In genomic region chr8:84256822-84257610, GRCm38 (mm10) we compare ENCODE assay signal across 8 mouse cellular contexts. TPM values are rescaled to one million over a fixed set of nuclear protein-coding genes. Genes with fewer than 3 reads are reported as not detected.
A peak's percentile ranks its signal among the peaks of the same experiment; 100 is the strongest.
DNase-seq lines count a peak whose midpoint lies in the region; ATAC-seq and TF ChIP-seq lines count a peak whose summit lies in the region.

TSS of gene Mri1 (minus strand) at chr8:84257326.

- no peaks in the 10 kb centered on the region for H3K4me1 ChIP-seq in ES-Bruce4 (ENCODE audit: control insufficient read depth, insufficient read depth, low read length)
- H3K4me1 ChIP-seq in forebrain, embryonic 10.5 days = peaks cover 24% of the 10 kb centered on the region
- H3K4me1 ChIP-seq in heart, embryonic 14.5 days (ENCODE audit: control insufficient read depth in 2 of 2, insufficient read depth in 2 of 2, low read length in 2 of 2) = peaks cover 10 to 14% of the 10 kb centered on the region in 2 experiments
- peaks cover 17% of the 10 kb centered on the region for H3K4me1 ChIP-seq in liver, embryonic 16.5 days (ENCODE audit: control insufficient read depth, low read depth, low read length)
- H3K4me1 ChIP-seq in neural tube, embryonic 13.5 days (replicated peaks) = peaks cover 28% of the 10 kb centered on the region

- H3K4me2 ChIP-seq in heart, embryonic 14.5 days (ENCODE audit: low read length) = peak within 1 kb of the TSS; percentile 92
- peak within 1 kb of the TSS; percentile 100 for H3K4me2 ChIP-seq in liver, embryonic 16.5 days (ENCODE audit: low read depth, low read length)
- peak within 1 kb of the TSS; percentile 82 for H3K4me2 ChIP-seq in neural tube, embryonic 13.5 days

- peak within 1 kb of the TSS; percentile 70 for H3K27ac ChIP-seq in ES-Bruce4 (ENCODE audit: insufficient read depth, low read length)
- H3K27ac ChIP-seq in forebrain, embryonic 10.5 days = peak within 1 kb of the TSS; percentile 93
- peak within 1 kb of the TSS; percentile 78 to 86 for H3K27ac ChIP-seq in heart, embryonic 14.5 days (replicated peaks in 1 of 2; ENCODE audit: control insufficient read depth in 1 of 2, insufficient read depth in 1 of 2, low read depth in 2 of 2, low read length in 2 of 2)
- peak within 1 kb of the TSS; percentile 90 for H3K27ac ChIP-seq in liver, embryonic 16.5 days (ENCODE audit: low read length)
- peak within 1 kb of the TSS; percentile 92 for H3K27ac ChIP-seq in neural tube, embryonic 13.5 days (replicated peaks)

- peak within 1 kb of the TSS; percentile 78 for H3K4me3 ChIP-seq in ES-Bruce4 (ENCODE audit: low read depth, low read length)
- H3K4me3 ChIP-seq in forebrain, embryonic 10.5 days = peak within 1 kb of the TSS; percentile 87
- peak within 1 kb of the TSS; percentile 65 to 74 for H3K4me3 ChIP-seq in heart, embryonic 14.5 days (ENCODE audit: control insufficient read depth in 1 of 2, insufficient read depth in 1 of 2, low read depth in 1 of 2, low read length in 2 of 2)
- H3K4me3 ChIP-seq in liver, embryonic 16.5 days (ENCODE audit: low read depth, low read length) = peak within 1 kb of the TSS; percentile 78
- H3K4me3 ChIP-seq in neural tube, embryonic 13.5 days = peak within 1 kb of the TSS; percentile 70

- no peak for TF ChIP-seq EP300 in ES-Bruce4 (IDR thresholded peaks at IDR 0.05; ENCODE audit: insufficient read depth, low read depth, low read length)

- H3K36me3 ChIP-seq in ES-Bruce4 (ENCODE audit: control insufficient read depth, insufficient read depth, low read length, poor library complexity, severe bottlenecking) = peaks cover 39% of the 10 kb centered on the region
- H3K36me3 ChIP-seq in forebrain, embryonic 10.5 days (replicated peaks) = peaks cover 81% of the 10 kb centered on the region
- H3K36me3 ChIP-seq in heart, embryonic 14.5 days (ENCODE audit: control insufficient read depth, insufficient read depth, low read length) = peaks cover 75% of the 10 kb centered on the region
- H3K36me3 ChIP-seq in liver, embryonic 16.5 days (ENCODE audit: control insufficient read depth, insufficient read depth) = peaks cover 10% of the 10 kb centered on the region
- peaks cover 74% of the 10 kb centered on the region for H3K36me3 ChIP-seq in neural tube, embryonic 13.5 days

- no peaks in the 10 kb centered on the region for H3K9me3 ChIP-seq in ES-Bruce4 (replicated peaks; ENCODE audit: control insufficient read depth, insufficient read depth, low read length, poor library complexity, severe bottlenecking)
- no peaks in the 10 kb centered on the region for H3K9me3 ChIP-seq in forebrain, embryonic 10.5 days
- no peaks in the 10 kb centered on the region for H3K9me3 ChIP-seq in heart, embryonic 14.5 days (ENCODE audit: control insufficient read depth, low read length)
- H3K9me3 ChIP-seq in liver, embryonic 16.5 days (replicated peaks; ENCODE audit: control insufficient read depth, low read length) = no peaks in the 10 kb centered on the region
- H3K9me3 ChIP-seq in neural tube, embryonic 13.5 days = no peaks in the 10 kb centered on the region

- peak; percentile 79 for ATAC-seq in heart, embryonic 14.5 days (ENCODE audit: insufficient number of reproducible peaks, insufficient read depth, low FRiP score, low read depth)
- peak; percentile 92 for ATAC-seq in liver, embryonic 16.5 days (ENCODE audit: low read depth)
- peak; percentile 92 for ATAC-seq in neural tube, embryonic 13.5 days (ENCODE audit: low read depth)

- TF ChIP-seq CTCF in ES-Bruce4 (IDR thresholded peaks at IDR 0.05; ENCODE audit: low read depth, low read length) = no peak

- peak; percentile 73 for TF ChIP-seq POLR2A in ES-Bruce4 (IDR thresholded peaks at IDR 0.05; ENCODE audit: insufficient read depth, low read length)

- 1% methylated on average over 64 of the region's 64 CpGs for WGBS in forebrain, embryonic 10.5 days
- whole genome bisulfite sequencing in heart, embryonic 14.5 days = under 1% methylated on average over 63 of the region's 64 CpGs
- under 1% methylated on average over 63 of the region's 64 CpGs for WGBS in liver, embryonic 16.5 days (ENCODE audit: insufficient replicate concordance)
- under 1% methylated on average over 63 of the region's 64 CpGs for WGBS in neural tube, embryonic 13.5 days

- peak; percentile 78 for DNase-seq in c-Kit-positive CD71-negative TER-119-negative erythroid progenitor cells, embryonic 14.5 days (ENCODE audit: low read depth)
- peak; percentile 93 for DNase-seq in forebrain, embryonic 10.5 days (ENCODE audit: extremely low spot score, low spot score)
- DNase-seq in kidney, postnatal 10 days = peak; percentile 90
- DNase-seq in telencephalon, adult 2 months (ENCODE audit: low read depth, low spot score) = peak; percentile 84

- peak within 1 kb of the TSS; percentile 81 for H3K9ac ChIP-seq in ES-Bruce4 (ENCODE audit: low read depth, poor library complexity, severe bottlenecking)
- peak within 1 kb of the TSS; percentile 77 for H3K9ac ChIP-seq in heart, embryonic 14.5 days (ENCODE audit: low read length)
- peak within 1 kb of the TSS; percentile 78 for H3K9ac ChIP-seq in liver, embryonic 16.5 days (ENCODE audit: low read depth, low read length)
- peak within 1 kb of the TSS; percentile 85 for H3K9ac ChIP-seq in neural tube, embryonic 13.5 days

- H3K27me3 ChIP-seq in ES-Bruce4 (ENCODE audit: control insufficient read depth, insufficient read depth, low read length, poor library complexity, severe bottlenecking) = no peaks in the 10 kb centered on the region
- no peaks in the 10 kb centered on the region for H3K27me3 ChIP-seq in forebrain, embryonic 10.5 days (ENCODE audit: poor library complexity, severe bottlenecking)
- no peaks in the 10 kb centered on the region for H3K27me3 ChIP-seq in heart, embryonic 14.5 days (ENCODE audit: control insufficient read depth, insufficient read depth, low read length)
- H3K27me3 ChIP-seq in liver, embryonic 16.5 days (ENCODE audit: control insufficient read depth, insufficient read depth, low read depth, low read length) = no peaks in the 10 kb centered on the region
- no peaks in the 10 kb centered on the region for H3K27me3 ChIP-seq in neural tube, embryonic 13.5 days

RNA-seq across cellular contexts. Expression of gene Mri1, which starts in this region (rescaled TPM):
- polyA plus RNA-seq in ES-Bruce4 (2011; ENCODE audit: insufficient read depth, insufficient read length, low read depth, missing spikeins) = 37.1 and 38.0 TPM in 2 replicates
- polyA plus RNA-seq in forebrain, embryonic 10.5 days (2016; fragmentation: Nextera tagmentation; extraction: Ambion mirVana) = 65.2 and 71.3 TPM in 2 replicates
- 45.4 and 48.3 TPM in 2 replicates for polyA plus RNA-seq in heart, embryonic 14.5 days (2014; fragmentation: Nextera tagmentation; extraction: Ambion mirVana)
- polyA plus RNA-seq in liver, embryonic 16.5 days (2015; fragmentation: Nextera tagmentation; extraction: Ambion mirVana) = 27.1 and 27.9 TPM in 2 replicates
- polyA plus RNA-seq in neural tube, embryonic 13.5 days (2015; fragmentation: Nextera tagmentation; extraction: Ambion mirVana) = 50.6 and 50.8 TPM in 2 replicates

Comparison
In these comparisons a context has a peak if more than half of its experiments do, and no peak if none do; other contexts are left out.
1. Peak in every context shown above with its lines: DNase-seq, ATAC-seq, H3K4me3 ChIP-seq and H3K27ac ChIP-seq.